Mouse (Mus musculus) cortical plate, adult 2 months (tissue): ENCODE data around the gene Glod4. TPM values are rescaled to one million over a fixed set of nuclear protein-coding genes. Genes with fewer than 3 reads are reported as not detected.

ENCODE experiments used
- H3K27ac ChIP-seq: fragments of 200-500 bp; 2 replicates; pipeline ENCODE4 v1.5.1; 2012; ENCODE audit warnings: low read length, control low read depth, inconsistent platforms; ENCODE audit not compliant: insufficient read depth
- H3K4me1 ChIP-seq: fragments of 200-500 bp; 2 replicates; pipeline ENCODE4 v1.6.1; 2011; ENCODE audit warnings: low read length; ENCODE audit not compliant: control insufficient read depth, insufficient read depth
- H3K4me3 ChIP-seq: fragments of 200-500 bp; 2 replicates; pipeline ENCODE4 v1.5.1; 2011; ENCODE audit warnings: mild to moderate bottlenecking, low read length, control low read depth; ENCODE audit not compliant: insufficient read depth
- CTCF ChIP-seq: fragments of 200-500 bp; IDR thresholded peaks from 2 replicates; pipeline ENCODE4 v1.5.1; 2011; ENCODE audit warnings: mild to moderate bottlenecking, control low read depth, low read length; ENCODE audit not compliant: insufficient read depth; ENCODE audit errors: extremely low read depth
- POLR2A ChIP-seq: fragments of 200-500 bp; IDR thresholded peaks from 2 replicates; pipeline ENCODE4 v1.6.1; 2011; ENCODE audit warnings: mild to moderate bottlenecking, low read length, control low read depth; ENCODE audit not compliant: insufficient read depth; ENCODE audit errors: extremely low read depth
- polyA plus RNA-seq: library from polyadenylated mRNA; depleted of rRNA; stranded (reverse); fragments of >200 nt; gene quantifications from 2 replicates; pipeline ENCODE4 v1.2.3, GENCODE M21; 2012

Gene Glod4
- polyA plus RNA-seq, 1 experiment = 38.6 TPM

DNA sequence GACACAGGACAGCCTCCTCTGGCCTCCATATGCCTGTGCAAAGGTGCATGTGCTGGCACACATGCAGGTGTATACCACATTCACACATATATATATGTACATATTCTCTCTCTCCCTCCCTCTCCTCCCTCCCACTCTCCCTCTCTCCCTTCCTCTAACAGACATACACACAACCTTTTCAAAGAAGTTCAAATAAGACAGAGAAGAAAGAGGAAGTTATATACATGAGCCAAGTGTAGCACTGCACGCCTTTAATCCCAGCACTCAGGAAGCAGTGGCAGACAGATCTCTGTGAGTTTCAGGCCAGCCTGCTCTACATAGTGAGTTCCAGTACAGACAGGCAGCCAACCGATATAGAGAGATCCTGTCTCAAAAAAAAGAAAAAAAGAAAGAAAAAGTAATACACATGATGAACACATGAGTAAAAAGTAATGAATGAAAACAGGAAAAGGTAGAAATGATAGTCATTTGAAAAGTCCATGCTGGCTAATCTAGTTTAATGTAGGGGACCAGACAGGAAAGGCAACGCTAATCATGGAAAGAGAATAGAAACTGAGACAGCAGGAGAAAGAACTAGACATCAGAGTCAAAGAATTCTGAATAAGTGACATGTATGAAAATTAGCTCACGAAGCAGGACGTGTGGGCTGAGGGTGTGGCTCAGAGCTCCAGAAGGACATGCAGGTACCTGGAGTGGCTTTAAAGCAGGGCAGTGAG is 90.1 kb downstream of the Glod4 start:
- H3K27ac ChIP-seq = no peak overlapping the region
- H3K4me1 ChIP-seq = no peaks in the 10 kb centered on the region; the same call in 1 of the 2 replicates
- TF ChIP-seq CTCF = no peak
- no peak for TF ChIP-seq POLR2A
- no peak overlapping the region for H3K4me3 ChIP-seq

DNA sequence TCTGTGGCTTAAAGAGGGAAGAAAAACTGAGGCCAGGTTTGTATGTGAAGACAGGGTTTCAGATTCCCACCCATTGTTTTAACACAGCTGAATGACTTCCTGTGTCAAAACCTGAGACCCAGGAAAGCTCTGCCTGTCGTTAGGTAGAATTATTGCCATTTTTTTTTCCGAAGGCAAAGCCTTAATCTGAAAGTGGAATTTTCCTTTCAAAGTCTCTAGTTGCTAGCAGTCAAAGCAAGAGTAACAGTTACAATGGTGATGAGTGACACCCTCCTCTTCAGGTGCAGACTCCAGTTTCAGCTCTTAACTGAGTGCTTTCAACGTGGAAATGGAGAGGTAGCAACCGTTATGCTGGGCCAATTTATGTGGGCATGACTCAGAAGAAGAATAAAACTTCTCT is 92.5 kb downstream of the Glod4 start:
- no peak for TF ChIP-seq CTCF
- no peak for TF ChIP-seq POLR2A
- H3K4me1 ChIP-seq = peaks cover 3% of the 10 kb centered on the region; the same call in 1 of the 2 replicates
- H3K27ac ChIP-seq = no peak overlapping the region
- no peak overlapping the region for H3K4me3 ChIP-seq

DNA sequence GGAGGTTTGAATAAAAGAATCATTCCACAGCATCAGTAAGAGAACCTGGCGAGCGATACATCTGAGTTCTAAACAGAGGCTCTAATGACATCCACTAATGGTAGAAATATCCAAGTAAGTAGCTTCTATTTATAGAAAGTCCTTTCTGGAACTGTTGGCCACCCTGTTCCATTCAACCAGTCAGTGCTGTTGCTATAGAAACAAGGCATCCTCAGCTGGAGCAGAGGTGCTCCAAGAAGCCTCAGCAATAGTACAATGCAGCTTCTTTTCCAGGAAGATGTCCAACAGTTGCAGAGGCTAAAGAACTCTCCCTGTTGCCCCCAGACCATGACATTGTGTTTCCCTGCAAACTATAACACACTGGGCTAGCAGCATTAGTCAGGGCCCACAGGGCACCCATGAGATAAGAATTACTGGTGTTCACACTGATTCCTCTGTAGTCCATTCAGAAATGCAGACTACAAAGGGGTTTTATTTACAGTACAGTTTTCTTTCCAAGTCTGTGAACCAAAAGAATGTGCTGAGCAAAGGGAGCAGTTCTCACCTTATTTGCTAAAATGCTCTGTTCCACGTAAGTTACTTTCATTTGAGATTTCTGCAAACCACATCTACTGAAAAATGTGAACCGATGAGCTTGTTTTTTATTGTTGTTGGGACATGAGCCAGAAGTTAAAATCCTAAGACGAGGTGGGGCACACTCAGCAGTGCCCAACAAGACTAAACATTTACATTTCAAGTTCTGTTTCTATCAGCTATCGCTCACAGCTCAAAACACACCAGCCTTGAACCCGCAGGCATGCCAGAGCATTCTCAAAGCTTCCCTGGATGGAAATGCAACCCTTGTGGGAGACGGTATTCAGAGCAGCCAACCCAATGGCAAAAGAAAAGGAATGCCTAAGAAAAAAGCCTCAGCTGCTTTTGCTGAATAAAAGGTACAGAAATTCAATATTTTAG is 95.2 kb downstream of the Glod4 start:
- no peak overlapping the region for H3K27ac ChIP-seq
- H3K4me1 ChIP-seq = peaks cover 3% of the 10 kb centered on the region; the same call in 1 of the 2 replicates
- H3K4me3 ChIP-seq = no peak overlapping the region
- TF ChIP-seq POLR2A (no peak), CTCF (no peak)

DNA sequence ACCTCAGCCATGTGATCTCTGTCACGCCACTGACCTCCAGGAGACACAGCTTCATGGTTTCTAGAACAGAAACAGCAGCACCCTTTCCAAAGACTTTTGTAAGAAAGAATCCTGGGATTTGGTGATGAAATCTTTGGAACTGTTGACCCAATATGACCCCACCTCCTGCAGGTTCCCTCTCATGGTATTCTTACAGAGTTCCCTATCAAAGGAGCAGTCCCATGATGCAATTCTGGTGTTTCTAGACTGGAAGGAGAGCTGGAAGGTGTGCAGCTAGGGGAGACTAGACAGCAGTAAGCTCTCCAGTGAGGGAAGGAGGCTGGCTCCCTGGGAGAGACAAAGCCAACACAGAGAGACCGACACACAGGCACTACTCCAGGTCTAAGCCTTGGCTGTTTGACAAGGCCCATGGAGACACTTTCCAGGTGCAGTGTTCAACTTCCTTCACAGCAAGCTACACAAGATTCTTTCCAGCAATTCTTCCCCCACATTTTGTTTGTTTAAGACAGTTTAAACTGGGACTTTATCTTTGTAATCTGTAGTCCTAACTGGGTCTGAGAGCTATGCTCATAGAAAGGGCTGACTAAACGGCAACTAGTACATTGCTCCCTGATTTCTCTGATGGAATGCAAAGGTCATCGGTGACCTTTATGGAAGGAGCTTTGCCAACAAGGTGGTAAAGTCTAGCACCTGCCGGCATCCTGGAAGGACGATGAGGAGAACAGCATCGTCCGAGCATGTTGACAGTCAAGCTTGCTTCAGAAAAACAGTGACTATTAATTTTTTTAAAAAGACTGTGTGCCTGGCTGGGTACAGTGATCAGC is 97.1 kb downstream of the Glod4 start:
- TF ChIP-seq POLR2A (no peak), CTCF (no peak)
- H3K4me1 ChIP-seq = peaks cover 3% of the 10 kb centered on the region; the same call in 1 of the 2 replicates
- H3K4me3 ChIP-seq = no peak overlapping the region
- no peak overlapping the region for H3K27ac ChIP-seq

DNA sequence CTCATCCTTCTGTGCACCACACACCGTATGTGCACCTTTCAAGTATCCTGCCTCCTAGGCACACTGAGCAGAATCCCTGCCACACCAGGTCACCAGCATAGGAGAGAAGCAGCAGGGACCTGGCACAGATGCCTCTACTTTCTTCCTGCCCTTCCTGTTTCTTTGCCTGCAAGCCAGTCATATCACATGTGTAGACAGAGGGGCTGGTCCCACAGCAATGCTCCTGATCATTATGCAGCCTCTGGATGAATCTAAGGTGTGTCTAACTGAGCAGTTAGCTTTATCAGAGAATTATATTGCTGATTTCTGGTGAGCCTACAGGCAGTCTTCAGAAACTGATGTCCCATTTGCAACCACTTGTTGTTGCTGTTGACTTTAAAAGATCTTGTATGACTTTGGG is 98.4 kb downstream of the Glod4 start:
- peaks cover 3% of the 10 kb centered on the region; the same call in 1 of the 2 replicates for H3K4me1 ChIP-seq
- no peak overlapping the region for H3K27ac ChIP-seq
- no peak for TF ChIP-seq POLR2A
- no peak for TF ChIP-seq CTCF
- H3K4me3 ChIP-seq = no peak overlapping the region

DNA sequence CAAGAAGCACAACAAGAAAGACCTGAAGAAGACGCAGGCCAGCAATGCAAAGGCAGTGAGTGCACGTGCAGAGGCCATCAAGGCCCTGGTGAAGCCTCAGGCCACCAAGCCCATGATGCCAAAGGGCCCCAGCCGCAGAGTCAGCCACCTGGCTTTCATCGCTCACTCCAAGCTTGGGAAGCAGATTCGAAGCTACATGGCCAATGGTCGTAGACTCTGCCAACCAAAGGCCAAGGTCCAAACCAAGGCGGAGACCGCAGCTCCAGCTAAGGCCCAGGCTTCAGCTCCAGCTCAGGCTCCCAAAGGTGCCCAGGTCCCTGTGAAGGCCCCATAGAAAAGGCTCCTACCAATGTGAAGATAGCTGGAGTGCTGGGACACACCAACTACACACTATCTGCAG is 99.1 kb downstream of the Glod4 start:
- no peak overlapping the region for H3K27ac ChIP-seq
- no peak for TF ChIP-seq POLR2A
- TF ChIP-seq CTCF = no peak
- H3K4me3 ChIP-seq = no peak overlapping the region
- H3K4me1 ChIP-seq = peaks cover 3% of the 10 kb centered on the region; the same call in 1 of the 2 replicates

DNA sequence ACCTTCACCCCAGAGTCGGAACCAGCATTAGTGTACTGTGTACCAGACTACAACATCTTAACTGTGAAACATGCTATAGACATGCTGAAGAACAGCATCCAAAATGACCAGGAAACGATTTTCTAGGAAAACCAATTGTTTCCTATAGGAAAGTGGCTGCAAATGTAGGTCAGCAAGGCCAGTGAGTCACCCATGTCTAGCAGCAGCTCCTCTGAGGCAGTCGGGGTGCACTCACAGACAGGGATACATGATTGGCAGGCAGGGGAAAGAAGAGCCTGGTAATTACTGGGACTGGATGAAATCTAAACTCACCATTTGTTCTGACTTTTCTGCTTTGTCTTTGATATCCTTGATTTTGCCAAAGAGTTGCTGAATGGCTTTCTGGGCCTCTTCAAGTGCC is 105.5 kb downstream of the Glod4 start:
- Histone ChIP-seq H3K27ac (no peak overlapping the region), H3K4me3 (no peak overlapping the region), H3K4me1 (no peaks in the 10 kb centered on the region)
- TF ChIP-seq POLR2A (no peak), CTCF (no peak)

DNA sequence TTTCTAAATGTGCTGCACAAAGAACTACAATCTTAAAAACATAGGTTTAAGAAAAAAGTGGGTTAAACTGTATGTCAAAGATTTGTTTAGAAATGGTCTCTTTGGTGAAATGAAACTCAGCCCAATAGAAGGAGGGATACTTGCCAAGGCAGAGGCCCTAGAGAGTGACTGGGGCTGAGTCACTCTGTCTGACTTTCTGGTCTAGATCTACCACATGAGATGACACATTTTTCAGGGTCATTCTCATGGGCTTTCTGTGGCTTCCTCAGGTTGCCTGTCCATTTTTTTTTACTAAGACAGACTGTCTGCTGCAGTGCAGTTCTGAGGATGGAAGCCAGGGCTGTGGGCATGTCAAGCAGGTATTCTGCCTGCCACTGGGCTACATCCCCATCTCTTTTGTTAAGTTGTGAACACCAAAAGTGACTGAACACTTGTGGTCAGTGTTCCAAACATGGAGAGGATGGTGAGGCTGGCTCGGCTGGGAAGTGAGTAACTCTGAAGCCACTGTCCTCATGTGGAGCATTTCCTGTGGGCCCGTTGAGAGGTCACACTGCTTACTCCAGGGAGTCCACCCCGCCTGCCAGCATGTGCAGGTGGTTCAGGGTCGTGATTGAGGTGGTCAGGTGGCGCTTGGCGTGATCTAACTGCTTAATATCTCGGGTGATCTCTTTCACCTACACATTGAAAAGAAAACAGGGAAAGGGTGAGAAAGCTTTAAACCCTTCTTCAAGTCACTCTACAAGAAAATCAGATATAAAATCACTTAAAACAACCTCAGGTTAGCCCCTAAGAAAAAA is 107.7 kb downstream of the Glod4 start:
- Histone ChIP-seq H3K27ac (no peak overlapping the region), H3K4me1 (no peaks in the 10 kb centered on the region)
- TF ChIP-seq CTCF (no peak), POLR2A (no peak)

More for the DNA sequence above, 107.7 kb downstream of the Glod4 start:
- H3K4me3 ChIP-seq = no peak overlapping the region
